Mouse (Mus musculus): ENCODE measurements at regions not wholly inside any gene's neighbourhood (a gene's known extent, or its start where the extent isn't known, plus 50 kb on each side); places are given as distances from the start of the nearest gene placed in this dataset.

GRCm38 (mm10) chr14:25017860-25018259 is 441.1 kb upstream of the Zmiz1 start:
- TF ChIP-seq CTCF (IDR thresholded peaks at IDR 0.05; ENCODE audit: borderline replicate concordance, insufficient read depth, low read depth, low read length) (peak; percentile 54), POLR2A (IDR thresholded peaks at IDR 0.05; ENCODE audit: borderline replicate concordance, insufficient read depth, low read length) (no peak)

Data from cerebellum, adult 2 months (tissue).